Mouse (Mus musculus): ENCODE results near the gene Fkbp2. TPM values are rescaled to one million over a fixed set of nuclear protein-coding genes. Genes with fewer than 3 reads are reported as not detected.

The Fkbp2 gene
- polyA plus RNA-seq, 1 experiment from 2014 or later, result 88.3 TPM

DNA sequence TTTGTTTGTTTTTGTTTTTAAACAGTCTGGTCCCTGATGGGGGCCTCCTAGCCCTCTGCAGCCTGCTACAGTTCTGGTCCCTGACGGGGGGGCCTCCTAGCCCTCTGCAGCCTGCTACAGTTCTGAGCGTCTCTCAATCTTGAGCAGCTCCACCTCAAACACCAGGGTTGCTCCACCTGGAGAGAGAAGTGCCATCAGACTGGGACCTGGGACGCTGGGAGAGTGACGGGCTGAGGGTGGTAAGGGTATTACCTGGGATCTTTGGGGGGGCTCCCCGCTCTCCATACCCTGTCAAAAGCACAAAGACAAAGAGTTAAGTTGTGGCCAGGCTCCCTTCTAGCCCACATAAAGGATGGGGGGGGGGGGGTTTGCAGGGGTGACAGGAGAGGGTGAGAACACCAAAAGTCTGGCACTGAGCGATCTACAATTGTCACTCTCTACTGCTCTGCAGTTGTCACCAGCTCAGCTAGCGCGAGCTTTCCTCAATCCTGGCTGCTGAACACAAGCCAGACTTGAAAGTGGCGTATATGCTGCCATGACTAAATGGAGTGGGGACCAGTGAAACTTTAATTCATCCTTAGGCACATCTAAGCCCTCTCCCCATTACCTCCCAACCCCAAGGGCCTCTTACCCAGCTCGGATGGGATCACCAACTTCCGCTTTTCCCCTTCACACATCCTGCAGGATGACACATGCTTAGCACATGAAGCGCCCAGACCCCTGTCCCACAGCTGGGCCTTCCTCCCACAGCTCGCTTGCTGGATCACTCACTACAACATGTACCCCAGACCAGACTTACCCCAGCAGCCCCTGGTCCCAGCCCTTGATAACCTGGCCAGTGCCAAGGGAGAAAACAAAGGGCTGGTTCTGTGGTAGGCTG, 2.3 kb downstream of the Fkbp2 start:
- Histone ChIP-seq H3K4me2 (peak overlapping the region; percentile 98), H3K9ac (peak overlapping the region; percentile 20; the same call in 1 of the 2 replicates), H3K9me3 (replicated peaks) (no peaks in the 10 kb centered on the region), H3K4me3 (replicated peaks) (peak overlapping the region; percentile 77), H3K27me3 (no peaks in the 10 kb centered on the region), H3K4me1 (replicated peaks) (peaks cover 77% of the 10 kb centered on the region), H3K36me3 (replicated peaks) (peaks cover 29% of the 10 kb centered on the region), H3K27ac (replicated peaks) (peak overlapping the region; percentile 91)
- no peak for ATAC-seq (ENCODE audit: insufficient read depth)
- WGBS (ENCODE audit: insufficient replicate concordance), result 74% methylated on average over 13 of the region's 13 CpGs

- Histone ChIP-seq H3K27me3 (no peaks in the 10 kb centered on the region), H3K4me1 (replicated peaks) (peaks cover 79% of the 10 kb centered on the region)
These were observed 4.5 kb downstream of the Fkbp2 start, which contains the start of gene Plcb3 for GRCm38 (mm10) chr19:6975537-6976521. Plcb3 (minus strand) TSS chr19:6976470.

DNA sequence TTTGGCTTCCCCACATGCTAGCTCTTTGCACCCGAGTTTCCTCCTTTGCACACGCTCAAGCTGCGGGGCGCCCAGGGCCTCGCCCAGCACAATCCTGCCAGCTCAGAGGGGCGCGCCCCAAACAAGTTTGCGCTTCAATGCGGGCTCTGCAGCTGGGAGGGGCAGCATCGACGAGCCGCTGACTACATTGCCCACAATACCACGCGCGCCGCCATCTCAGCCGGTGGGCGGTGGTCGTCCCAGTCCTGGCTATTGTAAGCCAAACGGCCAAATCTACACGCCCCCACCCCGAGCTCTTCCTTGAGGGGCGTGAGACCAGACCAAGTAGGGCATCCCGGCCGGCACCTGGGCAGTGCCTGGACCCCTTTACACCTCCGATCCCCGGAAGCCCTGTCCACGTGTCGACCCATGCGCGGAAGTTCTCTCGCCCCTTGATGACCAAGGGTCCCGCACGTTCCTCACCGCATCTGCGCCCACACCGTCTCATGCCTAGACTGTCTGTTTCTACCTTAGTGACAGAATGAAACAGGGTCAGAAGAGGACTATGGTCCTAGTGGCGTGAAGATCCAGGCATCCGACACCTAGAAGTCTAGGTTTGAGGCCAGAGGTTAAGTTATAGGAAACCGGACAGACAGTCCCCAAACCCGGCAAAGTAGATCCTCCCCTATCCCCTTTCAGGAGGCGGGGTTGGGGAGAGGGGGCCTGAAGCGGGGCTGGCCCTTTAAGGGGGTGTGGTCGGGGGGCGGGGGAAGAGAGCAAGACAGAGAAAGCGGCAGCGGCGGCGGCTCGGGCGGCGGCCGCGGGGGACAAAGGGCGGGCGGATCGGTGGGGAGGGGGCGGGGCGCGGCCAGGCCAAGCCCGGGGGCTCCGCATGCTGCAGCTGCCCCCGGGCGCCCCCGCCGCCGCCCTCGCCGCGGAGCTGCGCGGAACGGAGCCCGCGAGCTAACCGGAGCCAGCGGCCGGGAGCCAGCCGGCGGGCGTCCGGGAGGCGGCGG, 5.8 kb downstream of the Fkbp2 start, which contains the start of gene Ppp1r14b:
Gene Ppp1r14b, plus strand, starts transcription at position 758 of the 995 bp plus-strand sequence.
- Histone ChIP-seq H3K4me2 (peak within 1 kb of the TSS; percentile 90), H3K36me3 (replicated peaks) (peaks cover 19% of the 10 kb centered on the region), H3K9ac (peak within 1 kb of the TSS; percentile 56), H3K27ac (replicated peaks) (peak within 1 kb of the TSS; percentile 76), H3K4me3 (replicated peaks) (peak within 1 kb of the TSS; percentile 69), H3K4me1 (replicated peaks) (peaks cover 88% of the 10 kb centered on the region), H3K27me3 (peaks cover 2% of the 10 kb centered on the region), H3K9me3 (replicated peaks) (no peaks in the 10 kb centered on the region)
- under 1% methylated on average over 79 of the region's 84 CpGs for WGBS (ENCODE audit: insufficient replicate concordance)
- ATAC-seq (ENCODE audit: insufficient read depth), result peak; percentile 60

More at GRCm38 (mm10) chr19:6975537-6976521, 4.5 kb downstream of the Fkbp2 start, which contains the start of gene Plcb3:
- WGBS (ENCODE audit: insufficient replicate concordance), result under 1% methylated on average over 16 of the region's 16 CpGs
- peak within 1 kb of the TSS; percentile 69 for H3K4me3 ChIP-seq (replicated peaks)
- ATAC-seq (ENCODE audit: insufficient read depth), result no peak
- H3K36me3 ChIP-seq (replicated peaks), result peaks cover 19% of the 10 kb centered on the region
- peak within 1 kb of the TSS; percentile 56 for H3K9ac ChIP-seq
- no peaks in the 10 kb centered on the region for H3K9me3 ChIP-seq (replicated peaks)
- H3K27ac ChIP-seq (replicated peaks), result peak within 1 kb of the TSS; percentile 76
- peak within 1 kb of the TSS; percentile 90 for H3K4me2 ChIP-seq

DNA sequence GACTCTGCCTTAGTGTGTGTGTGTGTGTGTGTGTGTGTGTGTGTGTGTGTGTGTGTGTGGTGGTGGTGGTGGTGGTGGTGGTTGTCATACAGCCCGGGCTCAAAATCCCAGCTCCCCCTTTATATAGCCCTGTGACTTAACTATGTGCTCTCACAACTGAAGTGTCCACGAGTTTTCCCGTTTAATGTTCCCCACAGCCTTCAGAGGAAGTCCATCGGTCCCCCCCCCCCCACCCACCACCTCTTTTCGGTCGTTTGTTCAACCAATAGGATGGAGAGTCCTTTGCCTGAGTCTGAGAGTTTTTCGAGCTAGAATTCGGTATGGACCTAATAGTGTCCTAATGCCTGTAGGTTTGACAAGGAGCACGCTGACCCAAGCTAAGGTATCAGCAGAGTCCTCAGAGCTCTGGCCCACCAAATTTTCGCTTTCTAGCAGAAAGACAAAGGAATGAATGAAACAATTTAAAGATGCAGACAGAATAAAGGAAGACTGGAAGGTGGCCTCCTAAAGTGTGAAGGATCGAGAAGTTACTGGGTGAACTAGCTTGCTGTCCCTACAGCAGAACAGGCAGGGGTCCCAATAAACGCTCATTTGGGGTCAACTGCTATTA, 6.6 kb downstream of the Fkbp2 start:
- Histone ChIP-seq H3K4me2 (peak overlapping the region; percentile 90), H3K27ac (replicated peaks) (peak overlapping the region; percentile 42), H3K27me3 (peaks cover 11% of the 10 kb centered on the region), H3K36me3 (replicated peaks) (peaks cover 19% of the 10 kb centered on the region), H3K4me1 (replicated peaks) (peaks cover 88% of the 10 kb centered on the region), H3K4me3 (replicated peaks) (peak overlapping the region; percentile 69), H3K9me3 (replicated peaks) (no peaks in the 10 kb centered on the region), H3K9ac (peak overlapping the region; percentile 56; the same call in 1 of the 2 replicates)
- 24% methylated on average over 12 of the region's 12 CpGs for WGBS (ENCODE audit: insufficient replicate concordance)
- no peak for ATAC-seq (ENCODE audit: insufficient read depth)

GRCm38 (mm10) chr19:6972247-6972917, 7.9 kb downstream of the Fkbp2 start:
- WGBS (ENCODE audit: insufficient replicate concordance), result 74% methylated on average over 13 of the region's 13 CpGs

GRCm38 (mm10) chr19:6971644-6972043, 8.7 kb downstream of the Fkbp2 start:
- Histone ChIP-seq H3K4me2 (no peak overlapping the region), H3K9ac (no peak overlapping the region), H3K4me3 (replicated peaks) (no peak overlapping the region), H3K27me3 (peaks cover 22% of the 10 kb centered on the region), H3K4me1 (replicated peaks) (peaks cover 90% of the 10 kb centered on the region), H3K9me3 (replicated peaks) (no peaks in the 10 kb centered on the region), H3K36me3 (replicated peaks) (0 out of 2 replicates have a peak, but pooled peaks cover 1% of the 10 kb centered on the region), H3K27ac (replicated peaks) (no peak overlapping the region)
- no peak for ATAC-seq (ENCODE audit: insufficient read depth)
- 69% methylated on average over 6 of the region's 6 CpGs for WGBS (ENCODE audit: insufficient replicate concordance)

More at GRCm38 (mm10) chr19:6972247-6972917, 7.9 kb downstream of the Fkbp2 start:
- Histone ChIP-seq H3K9ac (no peak overlapping the region), H3K27ac (replicated peaks) (no peak overlapping the region), H3K9me3 (replicated peaks) (no peaks in the 10 kb centered on the region), H3K36me3 (replicated peaks) (peaks cover 6% of the 10 kb centered on the region), H3K4me1 (replicated peaks) (peaks cover 88% of the 10 kb centered on the region), H3K4me2 (no peak overlapping the region), H3K27me3 (peaks cover 22% of the 10 kb centered on the region), H3K4me3 (replicated peaks) (no peak overlapping the region)
- no peak for ATAC-seq (ENCODE audit: insufficient read depth)

GRCm38 (mm10) chr19:6970460-6971085, 9.7 kb downstream of the Fkbp2 start:
- Histone ChIP-seq H3K36me3 (replicated peaks) (peaks cover 4% of the 10 kb centered on the region; the same call in 1 of the 2 replicates), H3K4me3 (replicated peaks) (peak overlapping the region; percentile 66), H3K9me3 (replicated peaks) (no peaks in the 10 kb centered on the region), H3K4me2 (peak overlapping the region; percentile 97), H3K4me1 (replicated peaks) (peaks cover 79% of the 10 kb centered on the region), H3K9ac (peak overlapping the region; percentile 75), H3K27me3 (peaks cover 22% of the 10 kb centered on the region), H3K27ac (replicated peaks) (peak overlapping the region; percentile 29; the same call in 1 of the 2 replicates)
- ATAC-seq (ENCODE audit: insufficient read depth), result no peak
- 23% methylated on average over 11 of the region's 11 CpGs for WGBS (ENCODE audit: insufficient replicate concordance)

DNA sequence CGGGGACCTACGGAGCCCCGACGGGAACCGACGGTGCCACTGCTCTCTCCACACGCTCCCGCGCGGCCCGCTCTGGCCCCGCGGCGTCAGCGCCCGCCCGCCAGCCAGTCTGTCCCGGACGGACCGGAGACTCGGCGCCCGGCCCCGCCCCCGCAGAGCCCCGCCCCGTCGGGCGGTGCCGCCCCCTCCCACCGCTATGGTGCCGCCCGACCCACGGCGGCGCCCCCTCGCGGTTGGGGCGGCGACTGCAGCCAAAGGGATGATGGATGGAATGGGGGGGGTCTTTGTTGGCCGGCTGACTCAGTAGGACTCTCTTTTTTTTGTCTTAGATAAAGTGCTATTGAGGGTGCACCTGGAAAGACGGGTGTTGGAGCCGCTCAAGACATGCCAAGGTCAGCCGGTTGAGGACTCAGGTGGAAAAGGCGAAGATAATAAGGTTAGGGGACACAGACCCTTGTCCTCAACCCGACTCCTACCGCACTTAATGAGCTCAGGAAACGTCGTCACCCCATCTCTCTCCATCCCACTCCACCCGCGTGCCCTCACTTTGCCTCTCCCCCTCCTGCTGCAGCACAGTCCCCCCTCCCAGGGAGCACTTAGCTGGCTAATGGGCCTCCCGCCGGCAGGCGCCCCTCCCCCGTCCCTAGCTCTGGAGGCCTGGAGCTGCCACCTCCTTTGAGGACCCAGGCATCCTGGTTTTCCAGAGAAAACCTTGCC, 10.5 kb downstream of the Fkbp2 start:
- Histone ChIP-seq H3K9me3 (replicated peaks) (no peaks in the 10 kb centered on the region), H3K36me3 (replicated peaks) (peaks cover 10% of the 10 kb centered on the region; the same call in 1 of the 2 replicates), H3K27ac (replicated peaks) (0 out of 2 replicates have a peak overlapping the region, but pooled peaks have one; percentile 24), H3K9ac (peak overlapping the region; percentile 75), H3K4me2 (peak overlapping the region; percentile 97), H3K27me3 (peaks cover 22% of the 10 kb centered on the region), H3K4me3 (replicated peaks) (peak overlapping the region; percentile 66), H3K4me1 (replicated peaks) (peaks cover 75% of the 10 kb centered on the region)
- peak; percentile 65 for ATAC-seq (ENCODE audit: insufficient read depth)
- WGBS (ENCODE audit: insufficient replicate concordance), result 2% methylated on average over 55 of the region's 55 CpGs
